Mouse (Mus musculus): Measurements from ENCODE around the gene Ift88.

DNA sequence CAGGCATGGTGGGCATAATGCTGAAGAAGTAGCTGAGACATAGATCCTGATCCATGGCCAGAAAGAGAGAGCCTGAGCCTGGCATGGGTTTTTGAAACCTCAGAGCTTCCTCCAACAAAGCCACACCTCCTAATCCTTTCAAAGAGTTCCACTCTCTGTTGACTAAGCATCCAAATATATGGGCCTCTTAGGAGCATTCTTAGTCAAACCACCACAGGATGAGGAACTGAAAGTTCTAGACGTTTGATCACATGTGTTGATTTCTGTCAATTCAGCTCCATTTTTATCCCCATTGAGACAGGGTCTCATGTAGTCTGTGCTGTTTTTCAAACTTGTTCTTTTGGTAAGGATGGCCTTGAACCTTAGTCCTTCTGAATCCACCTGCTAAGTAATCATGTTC lies 28.7 kb downstream of the Ift88 start:
- TF ChIP-seq POLR2A (IDR thresholded peaks at IDR 0.05; ENCODE audit: low read depth, low read length): no peak
- no peak for TF ChIP-seq CTCF (IDR thresholded peaks at IDR 0.05; ENCODE audit: borderline replicate concordance, insufficient read depth, low read length)

Measured in embryonic fibroblast, embryonic 13.5 days (primary cell).